Mouse (Mus musculus): ENCODE results near the gene Fer. TPM values are rescaled to one million over a fixed set of nuclear protein-coding genes. Genes with fewer than 3 reads are reported as not detected.

The Fer gene
- polyA plus RNA-seq, 1 experiment = 0.56 TPM

- Histone ChIP-seq H3K36me3 (ENCODE audit: control insufficient read depth, insufficient read depth, low read length) (no peaks in the 10 kb centered on the region), H3K4me1 (ENCODE audit: control insufficient read depth, insufficient read depth, insufficient read length) (no peaks in the 10 kb centered on the region), H3K27ac (ENCODE audit: insufficient read depth, low read length) (no peak overlapping the region), H3K4me3 (ENCODE audit: extremely low read depth, insufficient read depth, insufficient read length) (no peak overlapping the region), H3K27me3 (ENCODE audit: control insufficient read depth, insufficient read depth, low read length) (no peaks in the 10 kb centered on the region)
- DNase-seq (ENCODE audit: low read depth in 1 of 2, low spot score in 2 of 2) = no peak
- 91% methylated on average over 4 of the region's 4 CpGs for WGBS
- TF ChIP-seq POLR2A (IDR thresholded peaks at IDR 0.05; ENCODE audit: low read depth, low read length) (no peak), CTCF (IDR thresholded peaks at IDR 0.05; ENCODE audit: extremely low read depth, insufficient read depth, insufficient read length, insufficient replicate concordance) (no peak)
Measured at GRCm38 (mm10) chr17:64016606-64017005, 153.7 kb downstream of the Fer start.

GRCm38 (mm10) chr17:64018240-64018639 is 155.4 kb downstream of the Fer start:
- no peaks in the 10 kb centered on the region for H3K36me3 ChIP-seq (ENCODE audit: control insufficient read depth, insufficient read depth, low read length)
- WGBS = 94% methylated on average over 6 of the region's 6 CpGs
- DNase-seq (ENCODE audit: low read depth in 1 of 2, low spot score in 2 of 2) = no peak
- no peaks in the 10 kb centered on the region for H3K4me1 ChIP-seq (ENCODE audit: control insufficient read depth, insufficient read depth, insufficient read length)
- H3K27me3 ChIP-seq (ENCODE audit: control insufficient read depth, insufficient read depth, low read length) = no peaks in the 10 kb centered on the region
- H3K27ac ChIP-seq (ENCODE audit: insufficient read depth, low read length) = no peak overlapping the region
- TF ChIP-seq POLR2A (IDR thresholded peaks at IDR 0.05; ENCODE audit: low read depth, low read length) = no peak
- no peak for TF ChIP-seq CTCF (IDR thresholded peaks at IDR 0.05; ENCODE audit: extremely low read depth, insufficient read depth, insufficient read length, insufficient replicate concordance)
- no peak overlapping the region for H3K4me3 ChIP-seq (ENCODE audit: extremely low read depth, insufficient read depth, insufficient read length)

- H3K27ac ChIP-seq (ENCODE audit: insufficient read depth, low read length) = no peak overlapping the region
- H3K4me3 ChIP-seq (ENCODE audit: extremely low read depth, insufficient read depth, insufficient read length) = no peak overlapping the region
- DNase-seq (ENCODE audit: low read depth in 1 of 2, low spot score in 2 of 2) = no peak
- H3K27me3 ChIP-seq (ENCODE audit: control insufficient read depth, insufficient read depth, low read length) = no peaks in the 10 kb centered on the region
- WGBS = 85% methylated on average over 3 of the region's 3 CpGs
- no peaks in the 10 kb centered on the region for H3K4me1 ChIP-seq (ENCODE audit: control insufficient read depth, insufficient read depth, insufficient read length)
- TF ChIP-seq POLR2A (IDR thresholded peaks at IDR 0.05; ENCODE audit: low read depth, low read length) (no peak), CTCF (IDR thresholded peaks at IDR 0.05; ENCODE audit: extremely low read depth, insufficient read depth, insufficient read length, insufficient replicate concordance) (no peak)
- H3K36me3 ChIP-seq (ENCODE audit: control insufficient read depth, insufficient read depth, low read length) = no peaks in the 10 kb centered on the region
Measured at GRCm38 (mm10) chr17:64018870-64019269, 156.0 kb downstream of the Fer start.

- no peak overlapping the region for H3K4me3 ChIP-seq (ENCODE audit: extremely low read depth, insufficient read depth, insufficient read length)
- 94% methylated on average over 5 of the region's 5 CpGs for WGBS
- H3K27me3 ChIP-seq (ENCODE audit: control insufficient read depth, insufficient read depth, low read length) = no peaks in the 10 kb centered on the region
- DNase-seq (ENCODE audit: low read depth in 1 of 2, low spot score in 2 of 2) = no peak
- H3K4me1 ChIP-seq (ENCODE audit: control insufficient read depth, insufficient read depth, insufficient read length) = no peaks in the 10 kb centered on the region
- TF ChIP-seq CTCF (IDR thresholded peaks at IDR 0.05; ENCODE audit: extremely low read depth, insufficient read depth, insufficient read length, insufficient replicate concordance) (no peak), POLR2A (IDR thresholded peaks at IDR 0.05; ENCODE audit: low read depth, low read length) (no peak)
- no peaks in the 10 kb centered on the region for H3K36me3 ChIP-seq (ENCODE audit: control insufficient read depth, insufficient read depth, low read length)
- H3K27ac ChIP-seq (ENCODE audit: insufficient read depth, low read length) = no peak overlapping the region
Measured at GRCm38 (mm10) chr17:64019646-64020045, 156.8 kb downstream of the Fer start.

- H3K36me3 ChIP-seq (ENCODE audit: control insufficient read depth, insufficient read depth, low read length) = no peaks in the 10 kb centered on the region
- WGBS = 66% methylated on average over 2 of the region's 2 CpGs
- no peak for DNase-seq (ENCODE audit: low read depth in 1 of 2, low spot score in 2 of 2)
Measured at GRCm38 (mm10) chr17:64026485-64026884, 163.6 kb downstream of the Fer start.

GRCm38 (mm10) chr17:64041771-64042170 is 178.9 kb downstream of the Fer start:
- no peak for DNase-seq (ENCODE audit: low read depth in 1 of 2, low spot score in 2 of 2)
- no peak overlapping the region for H3K4me3 ChIP-seq (ENCODE audit: extremely low read depth, insufficient read depth, insufficient read length)
- H3K27ac ChIP-seq (ENCODE audit: insufficient read depth, low read length) = no peak overlapping the region
- H3K27me3 ChIP-seq (ENCODE audit: control insufficient read depth, insufficient read depth, low read length) = no peaks in the 10 kb centered on the region
- TF ChIP-seq POLR2A (IDR thresholded peaks at IDR 0.05; ENCODE audit: low read depth, low read length) (no peak), CTCF (IDR thresholded peaks at IDR 0.05; ENCODE audit: extremely low read depth, insufficient read depth, insufficient read length, insufficient replicate concordance) (no peak)
- H3K36me3 ChIP-seq (ENCODE audit: control insufficient read depth, insufficient read depth, low read length) = no peaks in the 10 kb centered on the region
- H3K4me1 ChIP-seq (ENCODE audit: control insufficient read depth, insufficient read depth, insufficient read length) = no peaks in the 10 kb centered on the region

More at GRCm38 (mm10) chr17:64026485-64026884, 163.6 kb downstream of the Fer start:
- no peak overlapping the region for H3K4me3 ChIP-seq (ENCODE audit: extremely low read depth, insufficient read depth, insufficient read length)
- H3K4me1 ChIP-seq (ENCODE audit: control insufficient read depth, insufficient read depth, insufficient read length) = no peaks in the 10 kb centered on the region
- H3K27me3 ChIP-seq (ENCODE audit: control insufficient read depth, insufficient read depth, low read length) = no peaks in the 10 kb centered on the region
- H3K27ac ChIP-seq (ENCODE audit: insufficient read depth, low read length) = no peak overlapping the region
- TF ChIP-seq POLR2A (IDR thresholded peaks at IDR 0.05; ENCODE audit: low read depth, low read length) (no peak), CTCF (IDR thresholded peaks at IDR 0.05; ENCODE audit: extremely low read depth, insufficient read depth, insufficient read length, insufficient replicate concordance) (no peak)

GRCm38 (mm10) chr17:64045326-64045725 is 182.5 kb downstream of the Fer start:
- H3K4me3 ChIP-seq (ENCODE audit: extremely low read depth, insufficient read depth, insufficient read length) = no peak overlapping the region
- no peak overlapping the region for H3K27ac ChIP-seq (ENCODE audit: insufficient read depth, low read length)
- no peak for DNase-seq (ENCODE audit: low read depth in 1 of 2, low spot score in 2 of 2)
- no peaks in the 10 kb centered on the region for H3K36me3 ChIP-seq (ENCODE audit: control insufficient read depth, insufficient read depth, low read length)
- no peaks in the 10 kb centered on the region for H3K27me3 ChIP-seq (ENCODE audit: control insufficient read depth, insufficient read depth, low read length)
- TF ChIP-seq CTCF (IDR thresholded peaks at IDR 0.05; ENCODE audit: extremely low read depth, insufficient read depth, insufficient read length, insufficient replicate concordance) (no peak), POLR2A (IDR thresholded peaks at IDR 0.05; ENCODE audit: low read depth, low read length) (no peak)
- H3K4me1 ChIP-seq (ENCODE audit: control insufficient read depth, insufficient read depth, insufficient read length) = no peaks in the 10 kb centered on the region
- 86% methylated on average over 7 of the region's 7 CpGs for WGBS

All from spleen, adult 2 months (tissue).